Mouse (Mus musculus) megakaryocyte, embryonic 14.5 days (primary cell): ENCODE results near the gene Dlx6.

ENCODE experiments used
- FLI1 ChIP-seq: IDR thresholded peaks from 2 replicates; pipeline ENCODE4 v1.6.1; 2012; ENCODE audit warnings: low read length, inconsistent platforms, mixed read lengths
- GATA1 ChIP-seq: IDR thresholded peaks from 3 replicates; pipeline ENCODE4 v1.6.1; 2012; ENCODE audit warnings: mixed read lengths, low read length, inconsistent platforms, borderline replicate concordance

- no peak for TF ChIP-seq GATA1
- no peak for TF ChIP-seq FLI1
These were observed 3.2 kb upstream of the Dlx6 start for GRCm38 (mm10) chr6:6859950-6860410.
